Mouse (Mus musculus) cortical plate, adult 2 months (tissue): ENCODE measurements around the gene 3110082I17Rik. TPM values are rescaled to one million over a fixed set of nuclear protein-coding genes. Genes with fewer than 3 reads are reported as not detected.
"Not testable (repeated sequence)": the region's sequence is repeated elsewhere in the genome, so short reads cannot be mapped to it uniquely, and the experiment has no call there.

Source experiments
- H3K27ac ChIP-seq: fragments of 200-500 bp; 2 replicates; pipeline ENCODE4 v1.5.1; 2012; ENCODE audit warnings: low read length, control low read depth, inconsistent platforms; ENCODE audit not compliant: insufficient read depth
- H3K4me1 ChIP-seq: fragments of 200-500 bp; 2 replicates; pipeline ENCODE4 v1.6.1; 2011; ENCODE audit warnings: low read length; ENCODE audit not compliant: control insufficient read depth, insufficient read depth
- H3K4me3 ChIP-seq: fragments of 200-500 bp; 2 replicates; pipeline ENCODE4 v1.5.1; 2011; ENCODE audit warnings: mild to moderate bottlenecking, low read length, control low read depth; ENCODE audit not compliant: insufficient read depth
- CTCF ChIP-seq: fragments of 200-500 bp; IDR thresholded peaks from 2 replicates; pipeline ENCODE4 v1.5.1; 2011; ENCODE audit warnings: mild to moderate bottlenecking, control low read depth, low read length; ENCODE audit not compliant: insufficient read depth; ENCODE audit errors: extremely low read depth
- POLR2A ChIP-seq: fragments of 200-500 bp; IDR thresholded peaks from 2 replicates; pipeline ENCODE4 v1.6.1; 2011; ENCODE audit warnings: mild to moderate bottlenecking, low read length, control low read depth; ENCODE audit not compliant: insufficient read depth; ENCODE audit errors: extremely low read depth
- polyA plus RNA-seq: library from polyadenylated mRNA; depleted of rRNA; stranded (reverse); fragments of >200 nt; gene quantifications from 2 replicates; pipeline ENCODE4 v1.2.3, GENCODE M21; 2012

The 3110082I17Rik gene
- polyA plus RNA-seq, 1 experiment: 12.9 TPM

- TF ChIP-seq POLR2A (no peak), CTCF (no peak)
- Histone ChIP-seq H3K4me3 (no peak overlapping the region), H3K27ac (no peak overlapping the region), H3K4me1 (no peaks in the 10 kb centered on the region)
Observed at GRCm38 (mm10) chr5:139347225-139347624, 113.1 kb downstream of the 3110082I17Rik start.

- Histone ChIP-seq H3K4me1 (no peaks in the 10 kb centered on the region), H3K4me3 (peak overlapping the region; percentile 94), H3K27ac (no peak overlapping the region)
- TF ChIP-seq POLR2A (no peak), CTCF (no peak)
Observed at GRCm38 (mm10) chr5:139345364-139345714, 115.0 kb downstream of the 3110082I17Rik start.

GRCm38 (mm10) chr5:139344687-139345363 is 115.5 kb downstream of the 3110082I17Rik start:
- Histone ChIP-seq H3K4me3 (peak overlapping the region; percentile 94), H3K27ac (peak overlapping the region; percentile 53; the same call in 1 of the 2 replicates), H3K4me1 (no peaks in the 10 kb centered on the region)
- TF ChIP-seq POLR2A (peak; percentile 91), CTCF (no peak)

GRCm38 (mm10) chr5:139344021-139344686 is 116.2 kb downstream of the 3110082I17Rik start:
- H3K4me1 ChIP-seq: no peaks in the 10 kb centered on the region
- H3K4me3 ChIP-seq: peak overlapping the region; percentile 94

GRCm38 (mm10) chr5:139338891-139339290 is 121.4 kb downstream of the 3110082I17Rik start:
- no peak overlapping the region for H3K4me3 ChIP-seq
- TF ChIP-seq CTCF: no peak
- H3K4me1 ChIP-seq: no peaks in the 10 kb centered on the region
- H3K27ac ChIP-seq: no peak overlapping the region

More at GRCm38 (mm10) chr5:139344021-139344686, 116.2 kb downstream of the 3110082I17Rik start:
- no peak overlapping the region for H3K27ac ChIP-seq
- TF ChIP-seq POLR2A: no peak
- TF ChIP-seq CTCF: peak; percentile 73

GRCm38 (mm10) chr5:139338403-139338802 is 121.9 kb downstream of the 3110082I17Rik start:
- Histone ChIP-seq H3K27ac (no peak overlapping the region), H3K4me3 (no peak overlapping the region), H3K4me1 (no peaks in the 10 kb centered on the region)
- no peak for TF ChIP-seq CTCF

GRCm38 (mm10) chr5:139337826-139338370 is 122.4 kb downstream of the 3110082I17Rik start:
- Histone ChIP-seq H3K4me1 (no peaks in the 10 kb centered on the region), H3K4me3 (no peak overlapping the region), H3K27ac (no peak overlapping the region)
- no peak for TF ChIP-seq POLR2A
- no peak for TF ChIP-seq CTCF

GRCm38 (mm10) chr5:139335634-139336033 is 124.7 kb downstream of the 3110082I17Rik start:
- no peak for TF ChIP-seq POLR2A
- no peak for TF ChIP-seq CTCF
- H3K27ac ChIP-seq: no peak overlapping the region
- peaks cover 3% of the 10 kb centered on the region for H3K4me1 ChIP-seq
- H3K4me3 ChIP-seq: no peak overlapping the region

GRCm38 (mm10) chr5:139334394-139334793 is 125.9 kb downstream of the 3110082I17Rik start:
- not testable (repeated sequence) for H3K4me3 ChIP-seq, H3K4me1 ChIP-seq, H3K27ac ChIP-seq
